Mouse (Mus musculus): ENCODE results near the gene Sec14l2.

Sec14l2 gene

GRCm38 (mm10) chr11:4122742-4123579 is at the start of gene Sec14l2:
Gene Sec14l2, minus strand, starts transcription at chr11:4123415.
- no peak for DNase-seq

- no peak for DNase-seq
Measured at GRCm38 (mm10) chr11:4166467-4167090, 43.4 kb upstream of the Sec14l2 start.

- DNase-seq, result no peak
Measured at GRCm38 (mm10) chr11:4164701-4165100, 41.5 kb upstream of the Sec14l2 start.

GRCm38 (mm10) chr11:4160758-4161480 is 37.7 kb upstream of the Sec14l2 start:
- DNase-seq, result no peak

GRCm38 (mm10) chr11:4159808-4160708 is 36.8 kb upstream of the Sec14l2 start, which contains the start of the genes Ccdc157 and Sf3a1:
Gene Ccdc157, minus strand, starts transcription at chr11:4160293.
Gene Sf3a1, plus strand, starts transcription at chr11:4160350.
- peak; percentile 95 for DNase-seq

GRCm38 (mm10) chr11:4158676-4159075 is 35.5 kb upstream of the Sec14l2 start:
- no peak for DNase-seq

- no peak for DNase-seq
Measured at GRCm38 (mm10) chr11:4155641-4156040, 32.4 kb upstream of the Sec14l2 start.

- no peak for DNase-seq
Measured at GRCm38 (mm10) chr11:4153694-4154093, 30.5 kb upstream of the Sec14l2 start.

- no peak for DNase-seq
Measured at GRCm38 (mm10) chr11:4149886-4150285, 26.7 kb upstream of the Sec14l2 start.

GRCm38 (mm10) chr11:4148536-4149156 is 25.4 kb upstream of the Sec14l2 start:
- no peak for DNase-seq

GRCm38 (mm10) chr11:4148120-4148519 is 24.9 kb upstream of the Sec14l2 start:
- no peak for DNase-seq

- no peak for DNase-seq
Measured at GRCm38 (mm10) chr11:4147098-4147497, 23.9 kb upstream of the Sec14l2 start.

- no peak for DNase-seq
Measured at GRCm38 (mm10) chr11:4146381-4146780, 23.2 kb upstream of the Sec14l2 start.

- peak; percentile 33 for DNase-seq
Measured at GRCm38 (mm10) chr11:4143281-4144062, 20.3 kb upstream of the Sec14l2 start.

GRCm38 (mm10) chr11:4142352-4142751 is 19.1 kb upstream of the Sec14l2 start:
- no peak for DNase-seq

GRCm38 (mm10) chr11:4141505-4141904 is 18.3 kb upstream of the Sec14l2 start:
- DNase-seq, result no peak

- DNase-seq, result no peak
Measured at GRCm38 (mm10) chr11:4138964-4139363, 15.7 kb upstream of the Sec14l2 start.

GRCm38 (mm10) chr11:4134986-4135935 is 12.0 kb upstream of the Sec14l2 start, which contains the start of gene Rnf215:
Gene Rnf215, plus strand, starts transcription at chr11:4135202.
- DNase-seq, result peak; percentile 95

- no peak for DNase-seq
Measured at GRCm38 (mm10) chr11:4134400-4134799, 11.2 kb upstream of the Sec14l2 start.

GRCm38 (mm10) chr11:4133450-4133849 is 10.2 kb upstream of the Sec14l2 start:
- no peak for DNase-seq
